Comparison of ENCODE assay signal across 23 mouse cellular contexts in the genomic region with DNA sequence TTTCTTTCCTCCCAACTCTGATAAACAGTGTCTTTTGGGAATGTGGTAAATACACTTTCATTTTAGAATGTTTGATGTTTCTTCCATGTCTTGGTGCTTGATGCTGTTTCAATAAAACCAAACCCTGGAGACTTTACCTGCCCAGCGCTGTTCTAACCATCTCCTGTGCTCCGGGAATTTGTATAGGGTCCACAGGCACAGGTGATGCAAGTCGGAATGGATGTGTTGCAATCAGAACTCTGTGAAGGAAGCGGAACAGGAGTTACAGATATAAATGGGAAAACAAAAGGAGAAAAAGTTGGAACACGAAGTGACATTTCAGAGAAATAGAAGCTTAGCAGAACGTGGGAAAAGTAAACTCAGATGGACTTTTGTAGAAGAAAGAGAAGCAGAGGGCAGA.
DNase-seq lines count a peak whose midpoint lies in the region; ATAC-seq and TF ChIP-seq lines count a peak whose summit lies in the region.
"Had no signal": no experiment of that assay in that cellular context is flagged by ENCODE, and none has a peak within 500 bp of the region (broad histone marks: within the 10 kb centered on the region; RNA-seq: fewer than 3 reads in every experiment).

No protein-coding gene starts in this region.

- peak overlapping the region; percentile 16; the same call in 1 of the 2 replicates for H3K9ac ChIP-seq in liver, adult 2 months (ENCODE audit: low read depth, low read length)
- no peak overlapping the region for H3K9ac ChIP-seq in liver, embryonic 12.5 days
- H3K9ac ChIP-seq in lung, embryonic 15.5 days, result no peak overlapping the region
- H3K9ac ChIP-seq in liver, embryonic 16.5 days (ENCODE audit: low read depth, low read length), result no peak overlapping the region
- no peak overlapping the region for H3K9ac ChIP-seq in stomach, embryonic 15.5 days
- H3K9ac ChIP-seq: hindbrain, embryonic 15.5 days; limb, embryonic 15.5 days; neural tube, embryonic 12.5 days had no signal

- no peak overlapping the region for H3K4me2 ChIP-seq in liver, embryonic 12.5 days
- H3K4me2 ChIP-seq in lung, embryonic 15.5 days, result peak overlapping the region; percentile 23; the same call in 1 of the 2 replicates
- H3K4me2 ChIP-seq in liver, embryonic 16.5 days (ENCODE audit: low read depth, low read length), result peak overlapping the region; percentile 30
- H3K4me2 ChIP-seq in stomach, embryonic 15.5 days, result peak overlapping the region; percentile 26; the same call in 1 of the 2 replicates
- H3K4me2 ChIP-seq: heart, embryonic 11.5 days; hindbrain, embryonic 15.5 days; limb, embryonic 15.5 days; neural tube, embryonic 12.5 days had no signal

- peaks cover 4% of the 10 kb centered on the region; the same call in 1 of the 2 replicates for H3K4me1 ChIP-seq in liver, adult 2 months (ENCODE audit: control insufficient read depth, insufficient read depth, low read length)
- no peaks in the 10 kb centered on the region for H3K4me1 ChIP-seq in liver, embryonic 12.5 days
- H3K4me1 ChIP-seq in lung, embryonic 15.5 days, result peaks cover 10% of the 10 kb centered on the region
- H3K4me1 ChIP-seq in liver, embryonic 16.5 days (ENCODE audit: control insufficient read depth, low read depth, low read length), result no peaks in the 10 kb centered on the region
- peaks cover 11% of the 10 kb centered on the region for H3K4me1 ChIP-seq in stomach, embryonic 15.5 days
- H3K4me1 ChIP-seq: hindbrain, embryonic 10.5 days; hindbrain, embryonic 15.5 days; limb, embryonic 10.5 days; limb, embryonic 15.5 days; midbrain, embryonic 10.5 days; neural tube, embryonic 12.5 days had no signal

- peak; percentile 34 for DNase-seq in liver, adult 2 months (ENCODE audit: extremely low read depth, low read depth, low spot score)
- DNase-seq in lung, postnatal 25 days (ENCODE audit: low spot score), result no peak
- no peak for DNase-seq in layer of hippocampus, postnatal 25 days (ENCODE audit: extremely low spot score in 1 of 2, low spot score in 1 of 2)
- DNase-seq: B cell, adult 2 months; gastrocnemius, postnatal 25 days; kidney, adult 9 months; right cerebral cortex, adult 18-20 months; spleen, adult 18-20 months; thymus, postnatal 4 days had no signal

- whole genome bisulfite sequencing in liver, adult 2 months, result 28% methylated on average over 6 of the region's 6 CpGs
- 75% methylated on average over 6 of the region's 6 CpGs for WGBS in liver, embryonic 12.5 days (ENCODE audit: insufficient replicate concordance)
- 62% methylated on average over 6 of the region's 6 CpGs for WGBS in lung, embryonic 15.5 days
- WGBS in liver, embryonic 16.5 days (ENCODE audit: insufficient replicate concordance), result 56% methylated on average over 6 of the region's 6 CpGs
- WGBS in stomach, embryonic 15.5 days, result 56% methylated on average over 6 of the region's 6 CpGs

- TF ChIP-seq CTCF in liver, adult 2 months (IDR thresholded peaks at IDR 0.05; ENCODE audit: low read depth, low read length), result no peak

- no peak for TF ChIP-seq POLR2A in liver, adult 2 months (IDR thresholded peaks at IDR 0.05; ENCODE audit: extremely low read depth, insufficient read depth, low read length)

- H3K36me3 ChIP-seq in liver, adult 2 months (ENCODE audit: control insufficient read depth, insufficient read depth, low read length), result no peaks in the 10 kb centered on the region
- no peaks in the 10 kb centered on the region for H3K36me3 ChIP-seq in liver, embryonic 12.5 days
- no peaks in the 10 kb centered on the region for H3K36me3 ChIP-seq in lung, embryonic 15.5 days
- H3K36me3 ChIP-seq in liver, embryonic 16.5 days (ENCODE audit: control insufficient read depth, insufficient read depth), result no peaks in the 10 kb centered on the region
- no peaks in the 10 kb centered on the region for H3K36me3 ChIP-seq in stomach, embryonic 15.5 days
- H3K36me3 ChIP-seq: hindbrain, embryonic 10.5 days; hindbrain, embryonic 15.5 days; limb, embryonic 10.5 days; limb, embryonic 15.5 days; midbrain, embryonic 10.5 days; neural tube, embryonic 12.5 days had no signal

- H3K79me2 ChIP-seq in liver, adult 2 months (ENCODE audit: control insufficient read depth, insufficient read depth, low read length), result no peaks in the 10 kb centered on the region

- H3K4me3 ChIP-seq in liver, adult 2 months (ENCODE audit: insufficient read depth, low read depth, low read length), result 0 out of 2 replicates have a peak overlapping the region, but pooled peaks have one; percentile 32
- H3K4me3 ChIP-seq in liver, embryonic 12.5 days, result no peak overlapping the region
- H3K4me3 ChIP-seq in lung, embryonic 15.5 days, result no peak overlapping the region
- H3K4me3 ChIP-seq in liver, embryonic 16.5 days (ENCODE audit: low read depth, low read length), result no peak overlapping the region
- no peak overlapping the region for H3K4me3 ChIP-seq in stomach, embryonic 15.5 days (replicated peaks)
- H3K4me3 ChIP-seq: hindbrain, embryonic 10.5 days; hindbrain, embryonic 15.5 days; limb, embryonic 10.5 days; limb, embryonic 15.5 days; midbrain, embryonic 10.5 days; myocyte; neural tube, embryonic 12.5 days had no signal

- no peak overlapping the region for H3K27ac ChIP-seq in liver, adult 2 months (replicated peaks; ENCODE audit: insufficient read depth, low read depth, low read length)
- no peak overlapping the region for H3K27ac ChIP-seq in liver, embryonic 12.5 days
- no peak overlapping the region for H3K27ac ChIP-seq in lung, embryonic 15.5 days
- no peak overlapping the region for H3K27ac ChIP-seq in liver, embryonic 16.5 days (ENCODE audit: low read length)
- H3K27ac ChIP-seq in stomach, embryonic 15.5 days, result 0 out of 2 replicates have a peak overlapping the region, but pooled peaks have one; percentile 11
- H3K27ac ChIP-seq: hindbrain, embryonic 10.5 days; hindbrain, embryonic 15.5 days; limb, embryonic 10.5 days; limb, embryonic 15.5 days; midbrain, embryonic 10.5 days; neural tube, embryonic 12.5 days had no signal

- no peaks in the 10 kb centered on the region for H3K9me3 ChIP-seq in liver, embryonic 12.5 days (replicated peaks)
- no peaks in the 10 kb centered on the region for H3K9me3 ChIP-seq in lung, embryonic 15.5 days
- H3K9me3 ChIP-seq in liver, embryonic 16.5 days (replicated peaks; ENCODE audit: control insufficient read depth, low read length), result no peaks in the 10 kb centered on the region
- no peaks in the 10 kb centered on the region for H3K9me3 ChIP-seq in stomach, embryonic 15.5 days
- H3K9me3 ChIP-seq: hindbrain, embryonic 10.5 days; hindbrain, embryonic 15.5 days; limb, embryonic 10.5 days; limb, embryonic 15.5 days; midbrain, embryonic 10.5 days; neural tube, embryonic 12.5 days had no signal

- no peak for ATAC-seq in liver, embryonic 12.5 days
- ATAC-seq in lung, embryonic 15.5 days (ENCODE audit: borderline replicate concordance, extremely low read depth, low FRiP score, low TSS enrichment), result no peak
- peak; percentile 72; the same call in 1 of the 2 replicates for ATAC-seq in liver, embryonic 16.5 days (ENCODE audit: low read depth)
- ATAC-seq in stomach, embryonic 15.5 days (ENCODE audit: insufficient read depth, low FRiP score, low read depth), result no peak
- ATAC-seq: forebrain, embryonic 14.5 days; inflammation-experienced regulatory T-cells, adult 6 months had no signal

- no peaks in the 10 kb centered on the region for H3K27me3 ChIP-seq in liver, adult 2 months (ENCODE audit: control insufficient read depth, insufficient read depth, low read length)
- H3K27me3 ChIP-seq in liver, embryonic 12.5 days (replicated peaks), result no peaks in the 10 kb centered on the region
- H3K27me3 ChIP-seq in lung, embryonic 15.5 days, result no peaks in the 10 kb centered on the region
- H3K27me3 ChIP-seq in liver, embryonic 16.5 days (ENCODE audit: control insufficient read depth, insufficient read depth, low read depth, low read length), result no peaks in the 10 kb centered on the region
- no peaks in the 10 kb centered on the region for H3K27me3 ChIP-seq in stomach, embryonic 15.5 days (replicated peaks)
- H3K27me3 ChIP-seq: hindbrain, embryonic 15.5 days; limb, embryonic 15.5 days; neural tube, embryonic 12.5 days had no signal
